Mouse (Mus musculus) cerebellum, adult 2 months (tissue): Measurements from ENCODE around the gene Gnaz. TPM values are rescaled to one million over a fixed set of nuclear protein-coding genes. Genes with fewer than 3 reads are reported as not detected.
"Not testable (repeated sequence)": the region's sequence is repeated elsewhere in the genome, so short reads cannot be mapped to it uniquely, and the experiment has no call there.

Experiments used
- DNase-seq, 2 experiments: peaks; one replicate each; pipeline ENCODE4 v3.0.0; 2021
- H3K27ac ChIP-seq: fragments of 200-500 bp; 2 replicates; pipeline ENCODE4 v1.5.1; 2012; ENCODE audit warnings: low read length, control low read depth, inconsistent platforms; ENCODE audit not compliant: insufficient read depth
- H3K27me3 ChIP-seq: fragments of 200-500 bp; 2 replicates; pipeline ENCODE4 v1.6.1; 2012; ENCODE audit warnings: inconsistent platforms, mild to moderate bottlenecking, low read length, moderate library complexity; ENCODE audit not compliant: control insufficient read depth, insufficient read depth
- H3K4me1 ChIP-seq: fragments of 200-500 bp; 2 replicates; pipeline ENCODE4 v1.6.1; 2011; ENCODE audit warnings: low read length; ENCODE audit not compliant: control insufficient read depth, insufficient read depth
- H3K4me3 ChIP-seq: fragments of 200-500 bp; replicated peaks from 2 replicates; pipeline ENCODE3; 2011; ENCODE audit warnings: mild to moderate bottlenecking, low read depth, low read length, control low read depth; ENCODE audit not compliant: insufficient read depth
- CTCF ChIP-seq: fragments of 200-500 bp; IDR thresholded peaks from 2 replicates; pipeline ENCODE4 v1.5.1; 2011; ENCODE audit warnings: low read depth, mild to moderate bottlenecking, control low read depth, low read length, moderate library complexity, borderline replicate concordance; ENCODE audit not compliant: insufficient read depth
- POLR2A ChIP-seq: fragments of 200-500 bp; IDR thresholded peaks from 2 replicates; pipeline ENCODE4 v1.6.1; 2011; ENCODE audit warnings: low read length, control low read depth, borderline replicate concordance; ENCODE audit not compliant: insufficient read depth
- WGBS: fragments of 180-500 bp; shearing (Covaris S2); methylation state at CpG from one replicate; pipeline ENCODE4 v1.1.7; 2018; 5-methylcytosine and 5-hydroxymethylcytosine counted together
- polyA plus RNA-seq: library from polyadenylated mRNA; depleted of rRNA; stranded (reverse); fragments of >200 nt; gene quantifications from 2 replicates; pipeline ENCODE4 v1.2.3, GENCODE M21; 2012

The Gnaz gene
- polyA plus RNA-seq, 1 experiment = 44.1 TPM

- under 1% methylated on average over 36 of the region's 36 CpGs for WGBS
- H3K27ac ChIP-seq = no peak within 1 kb of the TSS
- DNase-seq = peak; percentile 84 to 85
- no peaks in the 10 kb centered on the region for H3K4me1 ChIP-seq
- peak within 1 kb of the TSS; percentile 73 for H3K4me3 ChIP-seq
- TF ChIP-seq POLR2A (no peak), CTCF (no peak)
- H3K27me3 ChIP-seq = no peaks in the 10 kb centered on the region
Measured at GRCm38 (mm10) chr10:75036883-75037379, 70.0 kb downstream of the Gnaz start, which contains the start of gene Rab36. Gene Rab36, plus strand, starts transcription at chr10:75037058.

DNA sequence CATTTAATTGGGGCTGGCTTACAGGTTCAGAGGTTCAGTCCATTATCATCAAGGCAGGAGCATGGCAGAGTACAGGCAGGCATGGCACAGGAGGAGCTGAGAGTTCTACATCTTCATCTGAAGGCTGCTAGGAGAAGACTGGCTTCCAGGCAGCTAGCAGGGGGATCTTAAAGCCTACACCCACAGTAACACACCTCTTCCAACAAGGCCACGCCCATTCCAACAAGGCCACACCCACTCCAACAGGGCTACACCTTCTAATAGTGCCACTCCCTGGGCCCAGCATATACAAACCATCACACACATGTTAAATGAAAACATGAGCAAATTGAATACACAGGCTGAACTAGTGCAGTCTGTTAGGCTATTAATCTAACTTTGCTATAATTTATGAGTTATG is 75.1 kb downstream of the Gnaz start:
- H3K27me3 ChIP-seq, DNase-seq, H3K27ac ChIP-seq, H3K4me1 ChIP-seq, H3K4me3 ChIP-seq: not testable (repeated sequence)
- WGBS = 17% methylated on average over 1 of the region's 1 CpGs

GRCm38 (mm10) chr10:75044459-75044858 is 77.5 kb downstream of the Gnaz start:
- no peak overlapping the region for H3K4me3 ChIP-seq
- 65% methylated on average over 7 of the region's 7 CpGs for WGBS
- DNase-seq = no peak
- H3K4me1 ChIP-seq = no peaks in the 10 kb centered on the region
- H3K27ac ChIP-seq = no peak overlapping the region
- no peaks in the 10 kb centered on the region for H3K27me3 ChIP-seq
- no peak for TF ChIP-seq CTCF
- TF ChIP-seq POLR2A = no peak

- TF ChIP-seq CTCF (no peak), POLR2A (no peak)
- no peak overlapping the region for H3K4me3 ChIP-seq
- H3K27ac ChIP-seq = no peak overlapping the region
- H3K27me3 ChIP-seq = no peaks in the 10 kb centered on the region
- 92% methylated on average over 15 of the region's 15 CpGs for WGBS
- DNase-seq = no peak
- peaks cover 2% of the 10 kb centered on the region; the same call in 1 of the 2 replicates for H3K4me1 ChIP-seq
Measured at GRCm38 (mm10) chr10:75045831-75046230, 78.9 kb downstream of the Gnaz start.

DNA sequence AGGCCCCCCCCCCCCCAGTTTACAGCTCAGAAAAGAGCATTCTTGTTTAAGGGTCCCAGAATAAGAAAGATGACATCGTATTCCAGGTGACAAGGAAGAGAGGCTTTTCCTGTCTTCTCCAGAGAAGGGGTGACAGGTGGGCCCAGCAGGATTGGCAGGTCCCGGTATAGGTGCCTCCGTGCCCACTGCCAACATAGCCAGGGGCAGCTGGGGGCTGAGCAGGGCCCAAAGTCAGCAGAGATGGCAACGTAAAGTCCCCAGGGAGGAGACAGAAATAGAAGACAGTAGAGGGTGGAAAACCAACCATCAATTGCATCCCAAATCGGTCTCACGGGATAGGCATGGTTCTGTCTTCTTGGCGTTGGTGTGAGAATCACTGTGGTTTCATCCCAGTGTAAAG is 81.7 kb downstream of the Gnaz start:
- no peak for DNase-seq
- Histone ChIP-seq H3K27ac (no peak overlapping the region), H3K27me3 (no peaks in the 10 kb centered on the region), H3K4me1 (peaks cover 21% of the 10 kb centered on the region), H3K4me3 (no peak overlapping the region)
- 41% methylated on average over 7 of the region's 7 CpGs for WGBS
- TF ChIP-seq CTCF = no peak
- no peak for TF ChIP-seq POLR2A

DNA sequence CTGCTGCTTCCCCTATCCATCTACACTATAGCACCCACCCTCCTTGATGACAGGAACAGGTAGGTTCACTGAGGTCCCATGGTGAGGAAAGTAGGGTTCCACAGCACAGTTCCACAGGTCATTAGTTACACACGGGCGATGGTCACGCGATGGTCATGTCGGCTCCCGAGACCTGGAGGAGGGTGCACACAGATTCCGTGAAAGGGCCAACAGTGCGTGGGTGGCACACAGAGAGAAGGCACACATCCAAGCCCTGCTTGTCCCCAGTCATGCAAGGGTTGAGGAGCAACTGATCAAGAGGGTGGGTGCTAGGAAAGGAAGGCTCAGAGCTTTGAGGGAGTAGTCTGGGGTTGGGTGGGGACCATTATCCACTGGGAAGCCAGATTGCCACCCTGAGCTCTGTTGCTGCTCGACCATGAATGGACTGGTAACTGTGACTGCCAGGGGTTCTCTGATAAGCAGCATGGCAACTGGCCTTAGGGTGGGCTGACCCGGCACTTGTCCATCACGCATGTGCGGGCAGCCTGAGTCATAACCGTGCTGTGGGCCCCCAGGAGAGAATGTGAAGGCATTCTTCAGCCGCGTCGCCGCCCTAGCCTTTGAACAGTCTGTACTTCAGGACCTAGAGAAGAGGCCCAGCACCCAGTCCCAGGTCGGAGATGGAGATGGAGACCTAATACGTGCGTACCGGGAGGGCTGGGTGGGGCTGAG is 84.5 kb downstream of the Gnaz start:
- Histone ChIP-seq H3K4me1 (peaks cover 31% of the 10 kb centered on the region), H3K27me3 (no peaks in the 10 kb centered on the region), H3K4me3 (no peak overlapping the region), H3K27ac (no peak overlapping the region)
- DNase-seq = peak in 1 of 2 experiments; percentile 36
- WGBS = 85% methylated on average over 21 of the region's 21 CpGs
- no peak for TF ChIP-seq POLR2A
- TF ChIP-seq CTCF = no peak

GRCm38 (mm10) chr10:75052902-75053301 is 85.9 kb downstream of the Gnaz start:
- TF ChIP-seq CTCF = no peak
- TF ChIP-seq POLR2A = no peak
- no peaks in the 10 kb centered on the region for H3K27me3 ChIP-seq
- DNase-seq = no peak
- no peak overlapping the region for H3K27ac ChIP-seq
- H3K4me1 ChIP-seq = peaks cover 31% of the 10 kb centered on the region
- 48% methylated on average over 8 of the region's 8 CpGs for WGBS
- H3K4me3 ChIP-seq = no peak overlapping the region

GRCm38 (mm10) chr10:75053655-75054054 is 86.7 kb downstream of the Gnaz start:
- DNase-seq = no peak
- Histone ChIP-seq H3K4me1 (peaks cover 31% of the 10 kb centered on the region), H3K27me3 (no peaks in the 10 kb centered on the region), H3K4me3 (no peak overlapping the region), H3K27ac (no peak overlapping the region)
- 94% methylated on average over 4 of the region's 4 CpGs for WGBS
- no peak for TF ChIP-seq CTCF
- TF ChIP-seq POLR2A = no peak
